In the genomic region with DNA sequence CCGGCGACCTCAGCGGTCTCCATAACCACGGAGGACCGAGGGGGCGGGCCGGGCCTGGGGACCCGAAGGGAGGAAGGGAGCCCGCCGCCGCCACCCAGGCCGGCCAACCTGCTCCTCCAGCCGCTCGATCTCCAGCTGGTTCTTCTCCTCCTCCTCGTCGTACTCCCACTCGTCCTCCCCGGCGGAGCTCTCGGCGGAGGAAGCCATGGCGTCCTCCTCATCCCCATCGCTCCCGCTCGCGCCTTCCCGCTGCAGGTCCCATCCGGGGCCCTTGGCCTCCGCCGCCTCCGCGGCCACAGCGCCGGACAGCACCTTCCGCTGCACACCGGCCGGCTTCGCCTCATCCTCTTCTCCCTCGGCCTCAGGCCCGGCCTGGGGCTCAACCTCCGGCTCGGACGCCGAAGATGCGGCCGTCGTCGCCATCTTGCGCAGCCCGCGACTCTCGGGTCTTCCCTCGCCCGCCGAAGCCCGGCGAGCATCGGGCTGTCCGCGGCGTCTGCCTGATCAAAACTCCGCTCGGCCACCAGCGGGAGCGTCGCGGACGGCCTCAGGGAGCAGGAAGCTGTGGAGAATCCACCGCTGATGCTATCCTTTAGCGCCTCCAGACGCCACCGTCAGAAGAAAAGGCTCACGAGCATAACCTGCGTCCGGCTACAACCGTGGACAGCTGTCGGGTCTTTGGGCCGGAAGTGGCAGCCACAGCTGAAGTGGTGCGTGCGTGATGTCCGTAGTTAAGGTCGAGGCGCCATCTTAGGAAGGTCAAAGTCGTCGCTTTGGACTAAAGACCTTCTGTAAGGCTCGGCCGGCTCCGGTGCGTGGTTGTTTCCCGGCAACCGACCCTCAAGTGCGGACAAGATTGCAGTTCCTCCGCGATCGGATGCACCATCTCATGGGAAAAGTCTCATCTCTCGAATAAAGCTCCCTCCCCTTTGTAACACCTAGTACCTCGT, we compare ENCODE assay signal across 8 mouse cellular contexts. TPM values are rescaled to one million over a fixed set of nuclear protein-coding genes. Genes with fewer than 3 reads are reported as not detected.
DNase-seq lines count a peak whose midpoint lies in the region; ATAC-seq and TF ChIP-seq lines count a peak whose summit lies in the region.

No protein-coding gene starts in this region.

- no peaks in the 10 kb centered on the region for H3K27me3 ChIP-seq in hindbrain, embryonic 10.5 days (ENCODE audit: insufficient read depth, poor library complexity, severe bottlenecking)
- no peaks in the 10 kb centered on the region for H3K27me3 ChIP-seq in lung, postnatal 0 days (replicated peaks; ENCODE audit: insufficient read depth, low read length)

- under 1% methylated on average over 96 of the region's 97 CpGs for WGBS in hindbrain, embryonic 10.5 days
- WGBS in lung, postnatal 0 days: 3% methylated on average over 89 of the region's 97 CpGs

- H3K36me3 ChIP-seq in hindbrain, embryonic 10.5 days: peaks cover 59% of the 10 kb centered on the region
- peaks cover 8% of the 10 kb centered on the region; the same call in 1 of the 2 replicates for H3K36me3 ChIP-seq in lung, postnatal 0 days (ENCODE audit: insufficient read depth, low read length)

- peaks cover 29% of the 10 kb centered on the region for H3K4me1 ChIP-seq in hindbrain, embryonic 10.5 days (replicated peaks)
- H3K4me1 ChIP-seq in lung, postnatal 0 days (ENCODE audit: insufficient read depth, low read depth, low read length): 0 out of 2 replicates have a peak, but pooled peaks cover 2% of the 10 kb centered on the region

- H3K4me3 ChIP-seq in hindbrain, embryonic 10.5 days: peak overlapping the region; percentile 87
- peak overlapping the region; percentile 86 for H3K4me3 ChIP-seq in lung, postnatal 0 days (ENCODE audit: low read depth, low read length)

- H3K27ac ChIP-seq in hindbrain, embryonic 10.5 days: peak overlapping the region; percentile 99
- H3K27ac ChIP-seq in lung, postnatal 0 days (ENCODE audit: low read length): peak overlapping the region; percentile 95

- TF ChIP-seq CTCF in lung, postnatal 0 days (IDR thresholded peaks at IDR 0.05): 0 out of 2 replicates have a peak, but pooled peaks have one; percentile 7

- peak; percentile 91 for DNase-seq in Muller cell, postnatal 12 days (ENCODE audit: inconsistent ontology term)
- DNase-seq in cerebellum, adult 9-10 months: peak; percentile 90
- DNase-seq in hindbrain, embryonic 10.5 days (ENCODE audit: low spot score): peak; percentile 89
- DNase-seq in layer of hippocampus, adult 9-11 months: peak; percentile 92
- peak; percentile 97 for DNase-seq in lung, postnatal 0 days (ENCODE audit: low spot score)
- peak; percentile 69 for DNase-seq in ovary, postnatal 14 days (ENCODE audit: low spot score)
- DNase-seq in thymus, postnatal 14 days: peak; percentile 84

- peak overlapping the region; percentile 80 for H3K9ac ChIP-seq in lung, postnatal 0 days (replicated peaks; ENCODE audit: low read depth)

- H3K4me2 ChIP-seq in lung, postnatal 0 days (replicated peaks; ENCODE audit: low read depth, low read length): peak overlapping the region; percentile 85

- peak; percentile 77 for TF ChIP-seq EP300 in lung, postnatal 0 days (IDR thresholded peaks at IDR 0.05)

- no peaks in the 10 kb centered on the region for H3K9me3 ChIP-seq in hindbrain, embryonic 10.5 days
- H3K9me3 ChIP-seq in lung, postnatal 0 days (ENCODE audit: low read length): no peaks in the 10 kb centered on the region

- peak; percentile 45 for ATAC-seq in frontal cortex, adult (ENCODE audit: low TSS enrichment)
- peak; percentile 85 for ATAC-seq in lung, postnatal 0 days

RNA-seq across cellular contexts. Expression of a gene that starts 0.8 kb away (rescaled TPM):
- 66.0 and 77.9 TPM in 2 replicates for polyA plus RNA-seq in hindbrain, embryonic 10.5 days (2016; fragmentation: Nextera tagmentation; extraction: Ambion mirVana)
- 12.8 and 16.9 TPM in 2 replicates for polyA plus RNA-seq in lung, postnatal 0 days (2015; fragmentation: Nextera tagmentation; extraction: Ambion mirVana)

RNA-seq across cellular contexts. Expression of a gene that starts 1.1 kb away (rescaled TPM):
- 103 and 116 TPM in 2 replicates for polyA plus RNA-seq in hindbrain, embryonic 10.5 days (2016; fragmentation: Nextera tagmentation; extraction: Ambion mirVana)
- polyA plus RNA-seq in lung, postnatal 0 days (2015; fragmentation: Nextera tagmentation; extraction: Ambion mirVana): 197 and 225 TPM in 2 replicates

RNA-seq across cellular contexts. Expression of a gene that starts 28.8 kb away (rescaled TPM):
- 34.4 and 46.0 TPM in 2 replicates for polyA plus RNA-seq in hindbrain, embryonic 10.5 days (2016; fragmentation: Nextera tagmentation; extraction: Ambion mirVana)
- 107 and 110 TPM in 2 replicates for polyA plus RNA-seq in lung, postnatal 0 days (2015; fragmentation: Nextera tagmentation; extraction: Ambion mirVana)

RNA-seq across cellular contexts. Expression of a gene that starts 35.9 kb away (rescaled TPM):
- 5.3 and 5.6 TPM in 2 replicates for polyA plus RNA-seq in hindbrain, embryonic 10.5 days (2016; fragmentation: Nextera tagmentation; extraction: Ambion mirVana)
- 6.7 and 6.8 TPM in 2 replicates for polyA plus RNA-seq in lung, postnatal 0 days (2015; fragmentation: Nextera tagmentation; extraction: Ambion mirVana)

RNA-seq across cellular contexts. Expression of a gene that starts 46.9 kb away (rescaled TPM):
- polyA plus RNA-seq in hindbrain, embryonic 10.5 days (2016; fragmentation: Nextera tagmentation; extraction: Ambion mirVana): not detected in 2 replicates
- not detected in 2 replicates for polyA plus RNA-seq in lung, postnatal 0 days (2015; fragmentation: Nextera tagmentation; extraction: Ambion mirVana)

Comparison
In these comparisons a context has a peak if more than half of its experiments do, and no peak if none do; other contexts are left out.
1. Peak in every context shown above with its lines: DNase-seq, ATAC-seq, H3K4me3 ChIP-seq and H3K27ac ChIP-seq.